Mouse (Mus musculus) heart, embryonic 10.5 days (tissue): ENCODE data around the gene Pla2g12a. TPM values are rescaled to one million over a fixed set of nuclear protein-coding genes. Genes with fewer than 3 reads are reported as not detected.

ENCODE experiments used
- DNase-seq: peaks from one replicate; pipeline ENCODE4 v3.0.0-alpha.2; 2017; ENCODE audit warnings: low spot score
- H3K27ac ChIP-seq: fragments of 300-500 bp; sonication (generic); 2 replicates; pipeline ENCODE4 v1.5.1; 2016; ENCODE audit warnings: mild to moderate bottlenecking
- H3K27me3 ChIP-seq: fragments of 300-500 bp; sonication (generic); 2 replicates; pipeline ENCODE4 v1.6.1; 2016; ENCODE audit warnings: mild to moderate bottlenecking; ENCODE audit not compliant: poor library complexity, insufficient read depth, severe bottlenecking
- H3K36me3 ChIP-seq: fragments of 300-500 bp; sonication (generic); 2 replicates; pipeline ENCODE4 v1.6.1; 2016; ENCODE audit warnings: mild to moderate bottlenecking, moderate library complexity
- H3K4me1 ChIP-seq: fragments of 300-500 bp; sonication (generic); 2 replicates; pipeline ENCODE4 v1.6.1; 2016; ENCODE audit warnings: mild to moderate bottlenecking
- H3K4me3 ChIP-seq: fragments of 300-500 bp; sonication (generic); 2 replicates; pipeline ENCODE4 v1.5.1; 2016; ENCODE audit warnings: mild to moderate bottlenecking, moderate library complexity
- H3K9me3 ChIP-seq: fragments of 300-500 bp; sonication (generic); 2 replicates; pipeline ENCODE4 v1.6.1; 2016; ENCODE audit warnings: mild to moderate bottlenecking, moderate library complexity
- WGBS: fragments of 180-500 bp; shearing (Covaris S2); methylation state at CpG from one replicate; pipeline ENCODE4 v1.1.7; 2016; 5-methylcytosine and 5-hydroxymethylcytosine counted together
- polyA plus RNA-seq: library from polyadenylated mRNA; unstranded; fragments of >200 nt; fragmentation: Nextera tagmentation; extraction: Ambion mirVana; gene quantifications from 2 replicates; pipeline ENCODE4 v1.2.1, GENCODE M21; 2016

Gene Pla2g12a
- polyA plus RNA-seq, 1 experiment from 2014 or later = 64.1 TPM

- Histone ChIP-seq H3K4me3 (no peak overlapping the region), H3K9me3 (no peaks in the 10 kb centered on the region), H3K36me3 (no peaks in the 10 kb centered on the region), H3K27me3 (no peaks in the 10 kb centered on the region), H3K27ac (no peak overlapping the region), H3K4me1 (no peaks in the 10 kb centered on the region)
- DNase-seq = no peak
- WGBS = 67% methylated on average over 4 of the region's 4 CpGs
Measured at GRCm38 (mm10) chr3:129943813-129944212, 65.4 kb downstream of the Pla2g12a start.

Other genes with a start within 250 kb of the Pla2g12a start
- 1.1 and 1.3 TPM in 2 replicates for gene Egf, start 123.3 kb upstream of the Pla2g12a start, polyA plus RNA-seq
- gene Lrit3, start 74.6 kb upstream of the Pla2g12a start, polyA plus RNA-seq = 0.08 TPM in 1 of 2 replicates, not detected in the other
- gene Rrh, start 56.0 kb upstream of the Pla2g12a start, polyA plus RNA-seq = not detected in 2 replicates
- 59.0 and 97.1 TPM in 2 replicates for gene Gar1, start 47.2 kb upstream of the Pla2g12a start, polyA plus RNA-seq
- 0.67 and 5.9 TPM in 2 replicates for gene Cfi, start 42.7 kb upstream of the Pla2g12a start, polyA plus RNA-seq
- 78.4 and 99.8 TPM in 2 replicates for gene Casp6, start 22.8 kb downstream of the Pla2g12a start, polyA plus RNA-seq
- gene Mcub, start 91.6 kb downstream of the Pla2g12a start, polyA plus RNA-seq = 3.9 and 6.0 TPM in 2 replicates
- 33.6 and 34.9 TPM in 2 replicates for gene Sec24b, start 182.9 kb downstream of the Pla2g12a start, polyA plus RNA-seq